Mouse (Mus musculus) lung, postnatal 0 days (tissue): ENCODE results near the gene Hist1h2br. TPM values are rescaled to one million over a fixed set of nuclear protein-coding genes. Genes with fewer than 3 reads are reported as not detected.
A peak's percentile ranks its signal among the peaks of the same experiment; 100 is the strongest.
"Not testable (repeated sequence)": the region's sequence is repeated elsewhere in the genome, so short reads cannot be mapped to it uniquely, and the experiment has no call there.

Experiments
- ATAC-seq: fragments of 200-750 bp; cut with Nextera tagmentation; 2 replicates; pipeline ENCODE4 v1.8.0; 2017; ENCODE audit warnings: moderate library complexity
- DNase-seq: peaks from one replicate; pipeline ENCODE4 v3.0.0-alpha.2; 2016; ENCODE audit warnings: low spot score
- H3K27ac ChIP-seq: fragments of 300-500 bp; sonication (generic); 2 replicates; pipeline ENCODE4 v1.5.1; 2014; ENCODE audit warnings: antibody characterized with exemption, mild to moderate bottlenecking, low read length, mixed read lengths
- H3K27me3 ChIP-seq: fragments of 300-500 bp; sonication (generic); replicated peaks from 2 replicates; pipeline ENCODE4 v1.6.1; 2014; ENCODE audit warnings: low read length, mixed read lengths; ENCODE audit not compliant: insufficient read depth
- H3K36me3 ChIP-seq: fragments of 300-500 bp; sonication (generic); 2 replicates; pipeline ENCODE4 v1.6.1; 2014; ENCODE audit warnings: low read length, mixed read lengths; ENCODE audit not compliant: insufficient read depth
- H3K4me1 ChIP-seq: fragments of 300-500 bp; sonication (generic); 2 replicates; pipeline ENCODE4 v1.6.1; 2014; ENCODE audit warnings: antibody characterized with exemption, low read depth, low read length, mixed read lengths; ENCODE audit not compliant: insufficient read depth
- H3K4me2 ChIP-seq: fragments of 300-500 bp; sonication (generic); replicated peaks from 2 replicates; pipeline ENCODE4 v1.6.1; 2014; ENCODE audit warnings: low read depth, mild to moderate bottlenecking, low read length, moderate library complexity, mixed read lengths
- H3K4me3 ChIP-seq: fragments of 300-500 bp; sonication (generic); 2 replicates; pipeline ENCODE4 v1.5.1; 2014; ENCODE audit warnings: low read depth, low read length
- H3K9ac ChIP-seq: fragments of 300-500 bp; sonication (generic); replicated peaks from 2 replicates; pipeline ENCODE4 v1.6.1; 2014; ENCODE audit warnings: low read depth, mild to moderate bottlenecking
- H3K9me3 ChIP-seq: fragments of 300-500 bp; sonication (generic); 2 replicates; pipeline ENCODE4 v1.6.1; 2016; ENCODE audit warnings: low read length, mixed read lengths
- CTCF ChIP-seq: IDR thresholded peaks from 2 replicates; pipeline ENCODE4 v1.5.1; 2016; ENCODE audit warnings: antibody characterized with exemption, mild to moderate bottlenecking
- EP300 ChIP-seq: IDR thresholded peaks from 2 replicates; pipeline ENCODE4 v1.6.1; 2016; ENCODE audit warnings: antibody characterized with exemption, mild to moderate bottlenecking, control low read depth
- WGBS: fragments of 180-500 bp; shearing (Covaris S2); extraction: QIAGEN DNeasy Blood & Tissue Kit; methylation state at CpG from one replicate; pipeline ENCODE4 v1.1.7; 2014; 5-methylcytosine and 5-hydroxymethylcytosine counted together
- polyA plus RNA-seq: library from polyadenylated mRNA; unstranded; fragments of >200 nt; fragmentation: Nextera tagmentation; extraction: Ambion mirVana; gene quantifications from 2 replicates; pipeline ENCODE4 v1.2.1, GENCODE M21; 2015

Gene Hist1h2br
- polyA plus RNA-seq, 1 experiment from 2014 or later = 3.0 TPM

- Histone ChIP-seq H3K36me3 (no peaks in the 10 kb centered on the region), H3K4me3 (no peak overlapping the region), H3K4me2 (no peak overlapping the region), H3K4me1 (no peaks in the 10 kb centered on the region), H3K27ac (no peak overlapping the region), H3K9me3 (no peaks in the 10 kb centered on the region), H3K27me3 (no peaks in the 10 kb centered on the region), H3K9ac (no peak overlapping the region)
- 37% methylated on average over 8 of the region's 8 CpGs for WGBS
- ATAC-seq (no peak), DNase-seq (no peak)
- no peak for TF ChIP-seq EP300
- no peak for TF ChIP-seq CTCF
These were observed 14.3 kb downstream of the Hist1h2br start for GRCm38 (mm10) chr13:21847883-21848282.

- H3K4me1 ChIP-seq, H3K9me3 ChIP-seq, H3K36me3 ChIP-seq, H3K9ac ChIP-seq, H3K4me2 ChIP-seq, ATAC-seq, H3K27ac ChIP-seq, H3K27me3 ChIP-seq, H3K4me3 ChIP-seq, DNase-seq: not testable (repeated sequence)
- WGBS = 43% methylated on average over 1 of the region's 1 CpGs
These were observed 17.2 kb downstream of the Hist1h2br start for GRCm38 (mm10) chr13:21850696-21851095.

DNA sequence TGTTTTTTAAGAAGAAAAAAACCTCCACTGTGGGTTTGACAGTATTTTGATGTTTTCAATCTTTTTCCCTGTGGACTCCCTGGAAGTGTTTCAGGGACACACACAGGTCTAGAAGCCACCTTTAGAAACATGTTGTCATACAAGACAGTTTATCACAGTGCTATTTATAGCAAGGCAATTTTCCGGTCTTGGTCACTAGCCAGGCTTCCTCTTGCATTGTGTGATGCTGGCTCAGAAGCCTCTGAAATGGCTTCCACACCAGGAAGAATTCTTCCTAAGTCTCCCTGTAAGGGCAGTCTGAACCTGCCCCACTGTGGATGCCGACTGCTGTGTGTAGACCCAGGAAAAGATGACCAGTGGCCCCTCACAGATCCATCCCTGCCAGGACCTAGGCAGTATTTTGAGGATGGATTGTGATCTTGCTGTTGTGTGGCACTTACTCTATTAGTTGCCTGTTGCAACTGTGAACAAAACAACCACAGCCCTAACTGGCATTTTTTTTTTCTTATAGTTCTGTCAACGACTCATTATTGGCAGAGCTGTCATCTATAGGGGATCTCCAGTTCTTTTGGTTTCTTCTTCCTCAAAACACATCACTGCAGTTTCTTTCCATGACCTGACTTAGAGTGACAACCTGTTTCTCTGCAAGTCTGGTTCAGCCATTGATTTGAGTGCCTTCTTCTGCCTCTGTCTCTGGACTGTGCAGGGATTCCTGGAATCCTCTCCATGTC, 18.8 kb downstream of the Hist1h2br start:
- H3K9me3 ChIP-seq = no peaks in the 10 kb centered on the region
- no peak for TF ChIP-seq EP300
- DNase-seq (no peak), ATAC-seq (no peak)
- no peak overlapping the region for H3K4me2 ChIP-seq
- WGBS = 39% methylated on average over 3 of the region's 3 CpGs
- H3K36me3 ChIP-seq = no peaks in the 10 kb centered on the region
- H3K4me3 ChIP-seq = no peak overlapping the region
- no peaks in the 10 kb centered on the region for H3K4me1 ChIP-seq
- H3K27me3 ChIP-seq = no peaks in the 10 kb centered on the region
- no peak overlapping the region for H3K27ac ChIP-seq
- no peak overlapping the region for H3K9ac ChIP-seq

DNA sequence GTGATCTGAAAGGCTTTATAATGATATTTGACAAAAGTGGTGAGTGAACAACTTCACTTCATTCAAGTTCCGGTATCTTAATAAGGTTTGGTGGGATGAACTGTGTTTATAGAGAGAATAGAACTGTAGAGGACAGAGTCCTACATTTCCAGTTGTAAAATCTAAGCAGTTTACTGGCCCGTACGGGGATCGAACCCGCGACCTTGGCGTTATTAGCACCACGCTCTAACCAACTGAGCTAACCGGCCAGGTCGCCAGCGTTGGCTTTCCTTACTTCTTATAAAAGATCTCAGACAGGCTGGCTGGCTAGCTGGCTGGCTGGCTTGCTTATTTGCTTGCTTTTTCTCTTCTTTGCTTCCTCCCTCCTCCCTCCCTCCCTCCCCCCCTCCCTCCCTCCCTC, 21.6 kb downstream of the Hist1h2br start:
- peak overlapping the region; percentile 24; the same call in 1 of the 2 replicates for H3K4me3 ChIP-seq
- no peaks in the 10 kb centered on the region for H3K4me1 ChIP-seq
- no peaks in the 10 kb centered on the region for H3K9me3 ChIP-seq
- TF ChIP-seq EP300 (no peak), CTCF (no peak)
- H3K36me3 ChIP-seq = no peaks in the 10 kb centered on the region
- DNase-seq (peak; percentile 9), ATAC-seq (no peak)
- H3K4me2 ChIP-seq = peak overlapping the region; percentile 36; the same call in 1 of the 2 replicates
- H3K27me3 ChIP-seq = no peaks in the 10 kb centered on the region
- no peak overlapping the region for H3K9ac ChIP-seq
- WGBS = 3% methylated on average over 11 of the region's 11 CpGs
- no peak overlapping the region for H3K27ac ChIP-seq

DNA sequence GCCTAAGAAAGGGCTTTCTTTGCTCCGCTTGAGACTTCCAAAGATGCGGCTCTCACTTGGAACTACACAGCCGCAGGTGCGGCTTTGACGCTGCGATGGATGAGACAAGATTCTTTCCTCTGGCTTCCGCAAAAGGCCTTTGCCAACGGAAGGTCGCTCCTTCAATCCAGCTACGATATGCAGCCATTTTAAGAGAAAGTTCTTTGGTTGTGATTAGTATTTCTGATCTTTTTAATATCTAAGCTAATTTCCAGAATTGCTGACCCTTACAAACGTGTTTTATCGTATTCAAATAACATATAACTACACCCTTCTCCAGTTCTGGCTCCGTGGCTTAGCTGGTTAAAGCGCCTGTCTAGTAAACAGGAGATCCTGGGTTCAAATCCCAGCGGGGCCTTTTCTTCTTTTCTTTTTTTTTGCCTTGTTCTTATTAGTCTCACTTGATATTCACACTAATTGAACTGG, 22.2 kb downstream of the Hist1h2br start:
- H3K27ac ChIP-seq = no peak overlapping the region
- H3K4me3 ChIP-seq = peak overlapping the region; percentile 24; the same call in 1 of the 2 replicates
- no peak for TF ChIP-seq EP300
- no peak for TF ChIP-seq CTCF
- H3K4me2 ChIP-seq = peak overlapping the region; percentile 36
- 2% methylated on average over 15 of the region's 15 CpGs for WGBS
- no peaks in the 10 kb centered on the region for H3K9me3 ChIP-seq
- no peaks in the 10 kb centered on the region for H3K4me1 ChIP-seq
- no peaks in the 10 kb centered on the region for H3K27me3 ChIP-seq
- no peak overlapping the region for H3K9ac ChIP-seq
- no peaks in the 10 kb centered on the region for H3K36me3 ChIP-seq
- no peak for ATAC-seq
- peak; percentile 18 for DNase-seq

DNA sequence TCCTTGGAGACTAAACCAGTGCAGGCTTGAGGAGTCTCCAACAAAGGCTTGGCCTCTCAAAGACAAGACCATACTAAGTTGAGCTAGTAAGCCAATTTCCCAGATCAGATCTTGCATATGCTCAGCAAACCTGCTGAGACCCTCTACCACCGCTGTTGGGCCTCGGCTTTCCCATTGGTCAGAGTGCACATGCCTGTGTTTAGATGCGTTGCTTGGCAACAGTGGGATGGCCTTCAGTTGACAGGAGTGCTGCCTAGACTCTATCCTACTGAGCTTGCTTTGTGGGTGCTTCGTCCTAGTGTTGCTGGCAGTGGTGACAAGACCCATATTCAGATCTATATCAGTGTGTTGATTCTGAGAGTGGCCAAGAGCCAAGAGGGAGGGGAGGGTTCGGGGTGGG, 28.1 kb downstream of the Hist1h2br start:
- Histone ChIP-seq H3K36me3 (no peaks in the 10 kb centered on the region), H3K9me3 (no peaks in the 10 kb centered on the region), H3K4me3 (no peak overlapping the region), H3K4me1 (no peaks in the 10 kb centered on the region), H3K4me2 (no peak overlapping the region), H3K27me3 (no peaks in the 10 kb centered on the region), H3K27ac (no peak overlapping the region), H3K9ac (no peak overlapping the region)
- TF ChIP-seq EP300 (no peak), CTCF (no peak)
- 18% methylated on average over 5 of the region's 5 CpGs for WGBS
- ATAC-seq (no peak), DNase-seq (no peak)

DNA sequence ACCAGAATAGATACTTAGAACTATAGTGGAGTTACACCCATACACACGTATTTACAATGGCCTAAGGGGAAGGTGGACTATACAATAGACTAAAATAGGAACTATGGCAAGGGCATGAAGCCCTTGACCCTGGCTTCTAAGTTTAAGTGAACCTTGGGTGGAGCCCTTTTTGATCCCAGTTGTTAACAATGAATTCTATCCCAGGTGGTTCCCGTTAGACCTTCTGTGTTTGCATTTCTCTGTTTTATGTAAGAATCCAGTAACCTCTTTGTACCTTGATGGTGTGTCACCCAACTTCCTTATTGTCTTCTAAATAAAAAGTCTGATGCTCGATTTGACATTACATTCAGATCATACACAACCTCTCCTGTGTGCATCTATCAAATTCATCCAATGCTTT, 32.0 kb downstream of the Hist1h2br start:
- not testable (repeated sequence) for DNase-seq, H3K27me3 ChIP-seq, H3K9ac ChIP-seq, H3K4me2 ChIP-seq, ATAC-seq, H3K4me3 ChIP-seq, H3K4me1 ChIP-seq, H3K27ac ChIP-seq, H3K36me3 ChIP-seq, H3K9me3 ChIP-seq
- 66% methylated on average over 3 of the region's 3 CpGs for WGBS
